Mouse (Mus musculus) adrenal gland, postnatal 0 days (tissue): ENCODE results near the gene Actn2. TPM values are rescaled to one million over a fixed set of nuclear protein-coding genes. Genes with fewer than 3 reads are reported as not detected.

Experiments
- polyA plus RNA-seq: library from polyadenylated mRNA; unstranded; fragments of >200 nt; fragmentation: Nextera tagmentation; extraction: Ambion mirVana; gene quantifications from 2 replicates; pipeline ENCODE4 v1.2.1, GENCODE M21; 2015

Gene Actn2
- polyA plus RNA-seq = 3.7 and 11.5 TPM in 2 replicates

DNA sequence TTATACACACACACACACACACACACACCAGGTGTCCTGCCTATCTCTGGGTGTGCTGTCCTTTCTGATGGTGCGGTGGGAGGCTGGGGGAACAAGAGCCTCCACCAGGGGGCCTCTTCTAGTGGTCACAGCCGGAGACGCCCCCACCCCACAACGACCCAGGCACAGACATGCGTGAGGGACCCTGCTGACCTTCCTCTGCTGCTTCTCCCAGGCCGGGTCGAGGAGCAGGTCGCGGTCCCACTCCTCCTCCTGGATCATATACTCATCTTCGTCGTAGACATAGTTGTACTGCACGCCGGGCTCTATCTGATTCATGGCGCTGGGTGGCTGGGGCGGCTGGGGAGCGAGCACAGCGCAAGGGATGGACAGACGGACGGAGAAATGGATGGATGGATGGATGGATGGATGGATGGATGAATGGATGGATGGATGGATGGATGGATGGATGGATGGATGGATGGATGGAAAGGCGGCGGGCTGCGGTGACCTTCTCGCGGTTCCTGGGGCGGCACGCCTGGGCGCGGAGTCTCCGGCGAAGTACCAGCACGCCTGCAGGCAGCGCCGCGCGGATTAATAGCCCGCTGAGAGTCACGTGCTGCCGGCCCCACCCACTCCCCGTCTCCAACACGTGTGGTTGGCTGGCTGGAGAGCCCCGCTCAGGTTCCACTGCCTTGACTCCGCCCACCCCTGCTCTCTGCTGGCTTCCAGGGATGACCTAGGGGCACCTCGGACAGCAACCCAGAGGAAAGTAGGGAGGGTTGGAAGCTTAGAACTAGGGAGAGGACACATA is at the start of gene Actn2:
Gene Actn2 (minus strand): TSS at position 578 of the 793 bp plus-strand sequence.

GRCm38 (mm10) chr13:12257391-12258380 is 82.9 kb downstream of the Actn2 start, which contains the start of gene Mtr:
Mtr (minus strand) TSS chr13:12258113.

Other genes starting within 250 kb of the Actn2 start
- gene Ryr2, start 233.8 kb downstream of the Actn2 start, polyA plus RNA-seq = 2.0 and 2.8 TPM in 2 replicates
- gene Mtr, start 82.6 kb downstream of the Actn2 start, polyA plus RNA-seq = 3.7 and 5.9 TPM in 2 replicates
- 4.0 and 6.0 TPM in 2 replicates for gene Heatr1, start 54.3 kb upstream of the Actn2 start, polyA plus RNA-seq
- 31.4 and 45.0 TPM in 2 replicates for gene Lgals8, start 124.2 kb upstream of the Actn2 start, polyA plus RNA-seq
- 0.23 and 0.33 TPM in 2 replicates for gene Edaradd, start 179.7 kb upstream of the Actn2 start, polyA plus RNA-seq
- 6.9 and 16.6 TPM in 2 replicates for gene Ero1lb, start 225.1 kb upstream of the Actn2 start, polyA plus RNA-seq